Mouse (Mus musculus) cerebellum, adult 2 months (tissue): ENCODE data around the gene Gtf2a1. TPM values are rescaled to one million over a fixed set of nuclear protein-coding genes. Genes with fewer than 3 reads are reported as not detected.

Experiments
- DNase-seq, 2 experiments: peaks; one replicate each; pipeline ENCODE4 v3.0.0; 2021
- H3K27ac ChIP-seq: fragments of 200-500 bp; 2 replicates; pipeline ENCODE4 v1.5.1; 2012; ENCODE audit warnings: low read length, control low read depth, inconsistent platforms; ENCODE audit not compliant: insufficient read depth
- H3K27me3 ChIP-seq: fragments of 200-500 bp; 2 replicates; pipeline ENCODE4 v1.6.1; 2012; ENCODE audit warnings: inconsistent platforms, mild to moderate bottlenecking, low read length, moderate library complexity; ENCODE audit not compliant: control insufficient read depth, insufficient read depth
- H3K4me1 ChIP-seq: fragments of 200-500 bp; 2 replicates; pipeline ENCODE4 v1.6.1; 2011; ENCODE audit warnings: low read length; ENCODE audit not compliant: control insufficient read depth, insufficient read depth
- H3K4me3 ChIP-seq: fragments of 200-500 bp; replicated peaks from 2 replicates; pipeline ENCODE3; 2011; ENCODE audit warnings: mild to moderate bottlenecking, low read depth, low read length, control low read depth; ENCODE audit not compliant: insufficient read depth
- CTCF ChIP-seq: fragments of 200-500 bp; IDR thresholded peaks from 2 replicates; pipeline ENCODE4 v1.5.1; 2011; ENCODE audit warnings: low read depth, mild to moderate bottlenecking, control low read depth, low read length, moderate library complexity, borderline replicate concordance; ENCODE audit not compliant: insufficient read depth
- POLR2A ChIP-seq: fragments of 200-500 bp; IDR thresholded peaks from 2 replicates; pipeline ENCODE4 v1.6.1; 2011; ENCODE audit warnings: low read length, control low read depth, borderline replicate concordance; ENCODE audit not compliant: insufficient read depth
- WGBS: fragments of 180-500 bp; shearing (Covaris S2); methylation state at CpG from one replicate; pipeline ENCODE4 v1.1.7; 2018; 5-methylcytosine and 5-hydroxymethylcytosine counted together
- polyA plus RNA-seq: library from polyadenylated mRNA; depleted of rRNA; stranded (reverse); fragments of >200 nt; gene quantifications from 2 replicates; pipeline ENCODE4 v1.2.3, GENCODE M21; 2012; rRNA removed

Gtf2a1 gene
- polyA plus RNA-seq: 25.5 and 28.1 TPM in 2 replicates

- Histone ChIP-seq H3K4me3 (peak within 1 kb of the TSS; percentile 87), H3K27ac (peak within 1 kb of the TSS; percentile 91), H3K4me1 (no peaks in the 10 kb centered on the region), H3K27me3 (no peaks in the 10 kb centered on the region)
- TF ChIP-seq CTCF (no peak), POLR2A (peak; percentile 87)
- WGBS: under 1% methylated on average over 70 of the region's 99 CpGs
- peak; percentile 95 to 97 for DNase-seq
Observed at GRCm38 (mm10) chr12:91589847-91590690, at the start of gene Gtf2a1. Gene Gtf2a1, minus strand, starts transcription at chr12:91590487.

- Histone ChIP-seq H3K27me3 (no peaks in the 10 kb centered on the region), H3K27ac (no peak overlapping the region), H3K4me3 (no peak overlapping the region), H3K4me1 (peaks cover 6% of the 10 kb centered on the region)
- WGBS: 57% methylated on average over 3 of the region's 3 CpGs
- TF ChIP-seq CTCF: no peak
- no peak for TF ChIP-seq POLR2A
- DNase-seq: no peak
Observed at GRCm38 (mm10) chr12:91638351-91638750, 48.1 kb upstream of the Gtf2a1 start.

- WGBS: 64% methylated on average over 12 of the region's 12 CpGs
Observed at GRCm38 (mm10) chr12:91637136-91637909, 47.0 kb upstream of the Gtf2a1 start.

GRCm38 (mm10) chr12:91626482-91626881 lies 36.2 kb upstream of the Gtf2a1 start:
- WGBS: 66% methylated on average over 5 of the region's 5 CpGs
- H3K4me1 ChIP-seq: no peaks in the 10 kb centered on the region
- H3K4me3 ChIP-seq: no peak overlapping the region
- no peak overlapping the region for H3K27ac ChIP-seq
- TF ChIP-seq POLR2A (no peak), CTCF (no peak)
- H3K27me3 ChIP-seq: no peaks in the 10 kb centered on the region
- no peak for DNase-seq

More at GRCm38 (mm10) chr12:91637136-91637909, 47.0 kb upstream of the Gtf2a1 start:
- H3K4me1 ChIP-seq: peaks cover 6% of the 10 kb centered on the region
- DNase-seq: no peak
- H3K4me3 ChIP-seq: no peak overlapping the region
- no peak overlapping the region for H3K27ac ChIP-seq
- TF ChIP-seq POLR2A (no peak), CTCF (no peak)
- H3K27me3 ChIP-seq: no peaks in the 10 kb centered on the region

GRCm38 (mm10) chr12:91625013-91625412 lies 34.7 kb upstream of the Gtf2a1 start:
- Histone ChIP-seq H3K27me3 (no peaks in the 10 kb centered on the region), H3K4me3 (no peak overlapping the region), H3K4me1 (no peaks in the 10 kb centered on the region), H3K27ac (no peak overlapping the region)
- WGBS: 61% methylated on average over 1 of the region's 1 CpGs
- TF ChIP-seq CTCF (peak; percentile 48), POLR2A (no peak)
- no peak for DNase-seq

- WGBS: 16% methylated on average over 5 of the region's 5 CpGs
- H3K27me3 ChIP-seq: no peaks in the 10 kb centered on the region
- DNase-seq: no peak
- no peak overlapping the region for H3K4me3 ChIP-seq
- no peak overlapping the region for H3K27ac ChIP-seq
- peaks cover 2% of the 10 kb centered on the region; the same call in 1 of the 2 replicates for H3K4me1 ChIP-seq
- TF ChIP-seq CTCF (no peak), POLR2A (no peak)
Observed at GRCm38 (mm10) chr12:91609425-91609824, 19.1 kb upstream of the Gtf2a1 start.

GRCm38 (mm10) chr12:91607678-91608077 lies 17.4 kb upstream of the Gtf2a1 start:
- 8% methylated on average over 7 of the region's 7 CpGs for WGBS
- TF ChIP-seq CTCF: no peak
- TF ChIP-seq POLR2A: no peak
- Histone ChIP-seq H3K27me3 (no peaks in the 10 kb centered on the region), H3K27ac (no peak overlapping the region), H3K4me1 (peaks cover 2% of the 10 kb centered on the region; the same call in 1 of the 2 replicates), H3K4me3 (no peak overlapping the region)
- DNase-seq: peak in 1 of 2 experiments; percentile 6
